Mouse (Mus musculus): ENCODE results near the gene Spata31d1b.
"Not testable (repeated sequence)": the region's sequence is repeated elsewhere in the genome, so short reads cannot be mapped to it uniquely, and the experiment has no call there.

DNA sequence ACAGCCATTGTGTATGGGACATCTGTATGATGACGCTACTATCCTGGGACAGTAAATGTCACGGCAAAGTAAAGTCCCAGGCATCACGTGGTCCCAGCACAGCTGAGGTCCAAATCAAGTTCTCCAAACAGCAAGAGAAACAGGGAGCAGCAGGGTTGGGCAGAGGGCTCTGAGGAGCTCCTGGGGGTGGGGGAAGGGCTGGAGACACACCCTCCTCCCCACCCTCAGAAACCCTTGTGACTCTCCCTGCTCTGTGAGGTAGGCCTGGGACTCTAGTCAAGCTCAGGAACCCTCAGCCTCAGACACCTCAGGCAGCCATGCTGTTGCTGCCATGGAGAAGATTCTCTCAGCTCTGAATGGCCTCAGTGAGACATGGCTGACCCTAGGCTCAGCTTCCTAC lies at the start of gene Spata31d1b:
- TF ChIP-seq CTCF (conservative IDR thresholded peaks at IDR 0.05; ENCODE audit: low read length); POU5F1 (IDR thresholded peaks at IDR 0.05; ENCODE audit: borderline replicate concordance, low read length): not testable (repeated sequence)
